Mouse (Mus musculus) megakaryocyte, embryonic 14.5 days (primary cell): ENCODE measurements around the gene Dyrk1a. TPM values are rescaled to one million over a fixed set of nuclear protein-coding genes. Genes with fewer than 3 reads are reported as not detected.
A peak's percentile ranks its signal among the peaks of the same experiment; 100 is the strongest.

Experiments
- H3K27me3 ChIP-seq: replicated peaks from 2 replicates; pipeline ENCODE3; 2012; ENCODE audit warnings: inconsistent platforms
- H3K36me3 ChIP-seq: replicated peaks from 2 replicates; pipeline ENCODE3; 2012; ENCODE audit warnings: low read length, inconsistent platforms, mixed read lengths
- H3K4me1 ChIP-seq: 2 replicates; pipeline ENCODE4 v1.6.1; 2012; ENCODE audit warnings: inconsistent platforms
- H3K4me3 ChIP-seq: replicated peaks from 2 replicates; pipeline ENCODE3; 2012; ENCODE audit warnings: moderate library complexity, mild to moderate bottlenecking, inconsistent platforms
- H3K9me3 ChIP-seq: 2 replicates; pipeline ENCODE4 v1.6.1; 2012; ENCODE audit warnings: inconsistent platforms
- FLI1 ChIP-seq: IDR thresholded peaks from 2 replicates; pipeline ENCODE4 v1.6.1; 2012; ENCODE audit warnings: low read length, inconsistent platforms, mixed read lengths
- GATA1 ChIP-seq: IDR thresholded peaks from 3 replicates; pipeline ENCODE4 v1.6.1; 2012; ENCODE audit warnings: mixed read lengths, low read length, inconsistent platforms, borderline replicate concordance
- polyA plus RNA-seq: library from polyadenylated mRNA; stranded (reverse); fragments of >175 nt; gene quantifications from 2 replicates; pipeline ENCODE4 v1.2.3, GENCODE M21; 2012; ENCODE audit warnings: low replicate concordance; ENCODE audit not compliant: insufficient read depth

The Dyrk1a gene
- polyA plus RNA-seq, 1 experiment: 6.5 TPM

DNA sequence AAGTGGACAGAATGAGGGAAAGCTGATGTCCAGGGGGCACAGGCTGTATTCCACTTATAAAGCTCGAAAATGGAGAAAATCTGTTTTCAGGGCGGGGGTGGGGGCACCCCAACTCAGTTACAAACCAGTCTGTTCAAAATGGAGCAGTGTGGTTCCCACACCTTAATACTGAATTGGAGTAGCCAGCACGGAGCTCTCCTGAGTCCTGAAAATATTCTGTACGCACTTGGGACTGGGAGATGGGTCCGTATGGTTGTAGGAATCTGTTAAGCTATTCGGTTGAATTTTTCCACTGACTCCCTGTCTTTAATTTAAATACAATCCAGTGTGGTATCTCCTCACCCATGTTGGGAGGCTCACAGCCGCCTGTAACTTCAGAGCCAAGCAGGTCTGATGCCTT is 14.5 kb upstream of the Dyrk1a start:
- Histone ChIP-seq H3K4me1 (peaks cover 71% of the 10 kb centered on the region), H3K4me3 (no peak overlapping the region), H3K9me3 (peaks cover 11% of the 10 kb centered on the region), H3K27me3 (no peaks in the 10 kb centered on the region), H3K36me3 (peaks cover 22% of the 10 kb centered on the region)
- TF ChIP-seq FLI1 (no peak), GATA1 (no peak)

DNA sequence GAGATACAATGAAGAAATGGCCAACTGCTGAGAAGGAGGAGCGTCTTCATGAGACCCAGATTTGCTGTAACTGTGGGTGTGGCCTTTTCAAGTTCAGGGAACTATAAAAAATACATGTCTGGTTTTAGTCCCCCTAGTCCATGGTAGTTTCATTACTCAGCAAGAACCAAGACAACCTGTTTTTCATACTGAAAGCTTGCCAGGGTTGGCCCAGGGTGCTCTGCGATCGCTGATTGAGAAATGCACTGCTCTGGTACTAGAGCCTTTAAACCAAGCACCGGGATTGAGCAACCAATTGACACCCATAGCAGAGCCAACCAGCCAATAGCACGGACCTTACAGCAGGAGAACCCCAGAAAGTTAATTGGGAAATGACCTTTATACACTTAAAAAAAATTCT is 13.6 kb upstream of the Dyrk1a start:
- Histone ChIP-seq H3K4me3 (no peak overlapping the region), H3K4me1 (peaks cover 79% of the 10 kb centered on the region), H3K9me3 (peaks cover 11% of the 10 kb centered on the region), H3K36me3 (peaks cover 22% of the 10 kb centered on the region), H3K27me3 (no peaks in the 10 kb centered on the region)
- TF ChIP-seq GATA1 (no peak), FLI1 (no peak)

DNA sequence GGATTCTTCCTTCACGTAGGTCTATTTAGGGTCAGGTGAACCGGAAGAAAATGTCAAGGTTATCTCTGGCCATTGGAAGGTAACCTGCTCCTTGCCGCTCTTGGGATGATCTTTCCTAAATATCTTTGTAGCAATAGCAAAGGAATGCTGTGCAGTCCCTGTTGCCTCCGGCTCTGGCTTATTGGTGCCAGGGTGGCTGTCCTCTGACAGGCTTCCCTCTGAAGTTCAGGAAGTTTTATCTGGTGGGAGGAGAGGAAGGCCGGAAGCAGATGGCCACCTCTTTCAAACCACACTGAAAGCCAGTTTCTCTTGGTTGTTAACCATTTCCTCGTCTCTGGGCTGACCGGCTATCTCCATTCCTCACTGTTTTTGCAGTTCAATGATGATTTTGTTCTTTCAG is 10.5 kb upstream of the Dyrk1a start:
- Histone ChIP-seq H3K9me3 (no peaks in the 10 kb centered on the region; the same call in none of the 2 replicates), H3K36me3 (peaks cover 32% of the 10 kb centered on the region), H3K27me3 (no peaks in the 10 kb centered on the region), H3K4me1 (peaks cover 91% of the 10 kb centered on the region), H3K4me3 (peak overlapping the region; percentile 91)
- TF ChIP-seq GATA1 (peak; percentile 94), FLI1 (peak; percentile 79)

DNA sequence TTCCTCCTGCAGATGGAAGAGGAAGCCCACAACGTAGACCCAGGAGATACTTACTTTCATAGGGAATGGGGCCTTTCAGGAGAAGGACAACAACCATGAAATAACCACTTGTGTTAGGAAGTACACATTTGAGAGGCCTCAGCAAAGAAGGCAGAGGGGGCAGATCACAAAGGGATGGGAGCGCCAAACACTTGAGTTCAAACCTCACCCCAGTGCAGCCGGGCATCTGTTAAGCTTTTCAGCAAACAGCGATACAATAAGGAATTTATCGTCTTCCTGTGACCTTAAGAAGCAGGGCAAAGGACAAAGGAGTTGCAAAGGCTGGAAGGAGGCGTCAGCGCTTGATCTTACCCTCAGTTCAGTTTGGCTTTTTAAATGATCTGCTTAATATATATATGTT is 10.0 kb upstream of the Dyrk1a start:
- peaks cover 96% of the 10 kb centered on the region for H3K4me1 ChIP-seq
- TF ChIP-seq FLI1 (no peak), GATA1 (no peak)
- no peaks in the 10 kb centered on the region for H3K27me3 ChIP-seq
- peaks cover 33% of the 10 kb centered on the region for H3K36me3 ChIP-seq
- peak overlapping the region; percentile 91 for H3K4me3 ChIP-seq
- no peaks in the 10 kb centered on the region; the same call in 1 of the 2 replicates for H3K9me3 ChIP-seq

DNA sequence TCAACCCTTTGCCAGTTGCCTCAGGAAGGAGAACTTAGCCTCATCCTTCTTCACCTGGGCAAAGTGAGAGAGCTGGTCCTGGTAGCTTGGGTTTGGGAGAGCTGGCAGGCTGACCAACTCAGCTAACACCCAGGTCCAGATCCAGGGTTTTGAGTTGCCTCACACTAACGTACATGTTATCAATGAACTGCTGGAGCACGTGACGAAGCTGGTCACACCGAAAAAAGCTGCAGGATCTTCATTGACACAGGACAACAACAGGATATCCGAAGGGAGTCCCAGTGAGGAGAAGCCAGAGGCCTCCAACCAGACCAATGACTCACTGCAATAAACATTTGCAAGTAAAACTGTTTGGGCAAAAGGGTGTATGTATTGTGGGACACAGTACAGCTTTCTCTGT is 9.2 kb upstream of the Dyrk1a start:
- TF ChIP-seq FLI1 (no peak), GATA1 (no peak)
- Histone ChIP-seq H3K27me3 (no peaks in the 10 kb centered on the region), H3K36me3 (peaks cover 39% of the 10 kb centered on the region), H3K9me3 (no peaks in the 10 kb centered on the region; the same call in 1 of the 2 replicates), H3K4me1 (peaks cover 99% of the 10 kb centered on the region), H3K4me3 (peak overlapping the region; percentile 91)

DNA sequence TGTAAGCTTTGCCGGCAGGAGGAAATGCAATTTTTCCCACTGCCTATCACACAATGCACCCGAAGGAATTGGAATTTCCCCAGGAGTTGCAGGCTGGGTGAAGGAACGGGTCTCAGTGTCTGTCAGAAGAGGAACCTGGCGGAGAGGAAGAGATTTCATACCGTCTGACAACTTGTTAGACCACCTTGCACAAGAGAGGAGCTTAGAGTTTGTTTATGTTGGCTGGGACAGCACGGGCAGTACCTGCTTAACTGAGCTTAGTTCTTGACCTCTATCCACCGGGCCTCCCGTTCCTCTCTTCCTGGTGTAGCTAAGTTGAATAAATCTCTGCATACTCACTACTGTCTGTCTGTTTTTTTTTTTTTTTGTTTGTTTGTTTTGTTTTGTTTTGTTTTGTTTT is 3.7 kb upstream of the Dyrk1a start:
- Histone ChIP-seq H3K4me1 (peaks cover 70% of the 10 kb centered on the region), H3K9me3 (no peaks in the 10 kb centered on the region; the same call in 1 of the 2 replicates), H3K36me3 (peaks cover 55% of the 10 kb centered on the region), H3K27me3 (no peaks in the 10 kb centered on the region), H3K4me3 (no peak overlapping the region)
- TF ChIP-seq FLI1: no peak
- TF ChIP-seq GATA1: no peak

DNA sequence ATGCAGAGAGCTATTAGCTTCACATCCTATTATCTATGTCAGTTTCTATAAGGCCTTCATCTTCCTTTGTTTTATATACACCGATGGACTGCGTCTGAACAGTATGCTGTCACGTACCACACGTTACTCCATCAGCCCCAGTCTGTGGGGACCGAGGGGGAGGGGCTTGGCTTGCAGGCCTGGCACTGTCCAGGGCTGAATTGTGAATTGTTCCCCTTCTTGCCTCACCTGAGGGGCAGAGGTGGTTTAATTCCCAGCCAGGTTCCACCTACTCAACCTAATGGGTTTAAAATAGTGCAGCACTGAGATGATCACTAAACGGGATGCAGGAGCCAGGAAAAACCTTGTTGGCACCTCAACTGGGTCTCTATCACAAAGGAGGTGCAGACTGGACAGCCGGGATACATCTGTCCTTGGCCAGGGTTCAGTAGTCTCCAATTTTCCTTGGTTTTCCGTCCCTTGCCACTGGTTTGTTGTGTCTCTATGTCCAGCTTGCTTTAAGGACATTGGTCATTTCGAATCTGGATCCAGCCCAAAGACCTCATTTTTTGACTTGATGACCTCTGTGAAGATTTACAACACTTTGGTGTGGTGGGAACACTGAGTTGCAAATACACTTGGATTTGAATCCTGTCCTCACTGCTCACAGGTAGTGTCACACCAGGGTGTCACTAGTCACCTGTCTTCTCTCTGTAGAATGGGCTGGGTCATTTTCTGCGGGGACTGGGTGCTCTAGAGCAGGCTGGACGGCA is 2.8 kb upstream of the Dyrk1a start:
- Histone ChIP-seq H3K9me3 (no peaks in the 10 kb centered on the region; the same call in 1 of the 2 replicates), H3K4me1 (peaks cover 67% of the 10 kb centered on the region), H3K27me3 (no peaks in the 10 kb centered on the region), H3K36me3 (peaks cover 55% of the 10 kb centered on the region), H3K4me3 (peak overlapping the region; percentile 8)
- TF ChIP-seq FLI1: no peak
- TF ChIP-seq GATA1: no peak

DNA sequence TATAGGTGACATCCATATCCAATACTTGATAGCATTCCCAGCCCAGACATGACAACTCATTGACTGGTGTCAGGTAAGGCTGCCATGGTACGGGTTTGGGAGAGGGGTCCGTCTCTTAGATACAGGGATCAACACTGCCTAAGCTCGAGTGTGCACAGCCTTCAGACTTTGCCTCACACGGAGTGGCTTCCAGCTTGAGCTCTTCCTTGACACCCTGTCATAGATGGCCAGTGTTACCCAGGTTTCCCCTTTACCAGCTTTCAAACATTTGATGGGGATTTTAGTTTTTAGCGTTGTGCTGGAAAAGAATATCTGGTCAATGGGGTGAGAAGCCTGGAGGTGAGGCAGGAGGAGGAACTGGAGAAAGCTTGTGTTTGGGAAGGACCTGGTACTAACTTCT is 2.1 kb upstream of the Dyrk1a start:
- H3K9me3 ChIP-seq: no peaks in the 10 kb centered on the region; the same call in 1 of the 2 replicates
- H3K4me1 ChIP-seq: peaks cover 67% of the 10 kb centered on the region
- H3K27me3 ChIP-seq: no peaks in the 10 kb centered on the region
- peak overlapping the region; percentile 99 for H3K4me3 ChIP-seq
- H3K36me3 ChIP-seq: peaks cover 47% of the 10 kb centered on the region
- TF ChIP-seq FLI1 (no peak), GATA1 (no peak)

DNA sequence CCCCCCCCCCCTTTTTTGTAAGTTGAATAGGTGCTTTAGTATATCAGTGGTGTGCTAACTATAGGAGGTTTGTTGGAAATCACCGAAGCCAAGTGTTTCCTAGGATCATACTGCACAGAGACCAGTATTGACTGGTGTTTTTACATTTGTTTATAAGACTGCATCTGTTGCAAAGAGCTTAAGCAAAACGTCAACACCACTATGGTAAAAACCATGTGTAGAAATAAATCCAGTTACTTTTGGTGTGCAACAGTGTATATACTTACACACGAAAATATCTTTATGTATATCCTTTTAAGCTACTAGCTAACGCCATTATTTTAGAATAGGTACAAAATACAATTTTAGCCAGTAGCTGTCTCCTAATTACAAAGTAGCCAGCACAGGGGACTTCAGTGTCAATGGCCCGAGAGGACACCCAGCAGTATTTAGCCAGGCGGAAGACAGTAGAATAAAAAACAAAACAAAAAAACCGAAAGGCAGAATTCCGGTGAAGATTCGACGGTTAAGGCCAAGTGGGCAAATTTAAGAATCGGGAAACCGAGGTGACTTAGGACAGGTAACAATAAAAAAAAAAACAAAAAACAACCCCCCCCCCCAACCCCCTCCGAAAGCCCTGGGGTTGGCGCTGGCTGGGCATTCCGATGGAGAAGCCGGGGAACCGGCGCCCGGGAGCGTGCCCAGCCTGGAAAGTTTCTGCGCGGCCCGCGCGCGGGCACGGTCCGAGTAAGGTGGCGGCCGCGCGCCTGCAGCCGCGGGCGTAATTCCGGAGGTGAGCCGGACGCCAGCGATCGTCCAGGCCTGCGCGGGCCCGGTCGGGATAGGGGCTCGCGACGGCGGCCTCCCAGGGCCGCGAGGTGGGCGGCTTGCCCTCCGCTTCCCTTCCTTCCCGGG is 1.2 kb upstream of the Dyrk1a start:
- Histone ChIP-seq H3K9me3 (no peaks in the 10 kb centered on the region), H3K27me3 (no peaks in the 10 kb centered on the region), H3K4me3 (peak overlapping the region; percentile 99), H3K36me3 (peaks cover 43% of the 10 kb centered on the region), H3K4me1 (peaks cover 67% of the 10 kb centered on the region)
- TF ChIP-seq FLI1: no peak
- TF ChIP-seq GATA1: no peak
